Mouse (Mus musculus): Measurements from ENCODE around the gene Skp2.

Gene Skp2

GRCm38 (mm10) chr15:9111648-9112047 lies 43.6 kb downstream of the Skp2 start:
- no peak for DNase-seq

DNA sequence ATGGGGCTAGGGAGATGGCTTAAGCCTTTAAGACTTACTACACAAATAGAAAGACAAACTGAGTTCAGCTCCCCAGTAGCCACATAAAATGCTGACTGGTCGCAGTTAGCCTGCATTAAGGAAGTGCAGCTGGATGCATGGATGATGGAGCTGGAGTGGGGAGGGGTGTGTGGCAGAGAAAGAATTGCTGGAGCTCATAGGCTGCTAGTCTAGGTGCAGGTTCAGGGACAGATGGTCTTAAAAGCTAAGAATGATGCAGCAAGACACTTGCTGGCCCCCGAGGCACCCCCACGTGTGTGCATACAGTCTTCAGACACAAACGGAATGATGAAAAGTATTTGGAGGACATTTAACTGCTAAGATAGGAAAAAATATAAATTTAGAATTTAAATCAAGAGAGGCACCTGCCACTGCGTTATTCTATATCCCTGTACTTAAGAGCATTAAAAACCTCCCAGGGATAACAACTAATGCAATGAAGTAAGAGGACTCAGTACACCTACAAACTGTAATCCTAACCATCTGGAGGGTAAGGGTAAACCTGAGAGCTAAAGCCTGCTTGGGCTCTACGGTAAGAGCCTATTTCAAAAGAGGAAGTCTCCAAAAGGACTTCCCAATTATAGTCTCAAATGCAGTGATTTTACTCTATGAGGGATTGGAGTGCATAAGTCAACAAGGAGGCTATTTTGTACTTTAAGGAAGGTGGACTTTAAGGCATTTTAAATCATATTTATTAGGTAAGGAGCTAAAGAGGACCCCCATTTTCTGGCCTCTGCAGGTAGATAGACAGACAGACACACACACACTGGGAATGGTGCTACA lies 44.5 kb downstream of the Skp2 start:
- no peak for DNase-seq

- peak in 1 of 2 experiments; percentile 15 for DNase-seq
These were observed 48.7 kb downstream of the Skp2 start for GRCm38 (mm10) chr15:9106303-9107074.

GRCm38 (mm10) chr15:9100446-9101077 lies 54.7 kb downstream of the Skp2 start:
- no peak for DNase-seq

DNA sequence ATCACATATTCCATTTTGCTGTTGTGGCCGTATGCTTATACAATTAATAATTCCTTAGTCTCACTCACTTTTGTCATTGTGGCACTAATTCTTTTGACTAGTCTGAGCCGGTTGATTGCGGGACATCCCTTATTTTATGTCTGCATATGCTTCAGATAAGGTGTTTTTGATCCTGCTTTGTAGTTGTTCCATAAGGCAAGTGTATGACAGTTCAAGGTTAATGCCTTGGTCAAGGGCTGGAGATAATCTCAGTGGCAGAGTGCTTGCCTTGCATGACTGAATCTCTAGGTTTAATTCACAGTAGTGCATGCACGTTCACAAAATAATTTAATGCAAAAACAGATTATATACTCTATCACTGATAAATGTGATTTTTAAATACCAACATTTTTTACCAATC lies 58.4 kb downstream of the Skp2 start:
- no peak for DNase-seq

GRCm38 (mm10) chr15:9094366-9094750 lies 60.9 kb downstream of the Skp2 start:
- no peak for DNase-seq

- no peak for DNase-seq
These were observed 61.4 kb downstream of the Skp2 start for GRCm38 (mm10) chr15:9093598-9094365.

DNA sequence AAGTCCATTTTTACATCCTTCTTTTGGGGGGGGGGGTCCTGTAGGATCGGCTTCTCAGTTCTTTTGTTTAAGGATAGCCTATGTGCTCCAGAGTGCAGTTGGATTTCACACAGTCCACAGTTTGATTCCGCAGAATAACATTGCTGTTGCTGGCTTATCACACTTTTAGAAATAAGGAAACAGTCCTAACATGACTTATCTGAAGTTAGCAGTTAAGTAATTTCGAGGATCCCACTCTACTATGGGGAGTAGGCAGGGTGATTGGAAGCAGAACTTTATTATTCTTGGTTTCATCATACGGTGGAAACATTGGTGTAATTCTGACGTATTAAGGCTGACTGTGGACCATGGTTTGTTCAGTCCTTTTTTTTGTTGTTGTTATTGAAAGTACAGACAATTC lies 64.6 kb downstream of the Skp2 start:
- no peak for DNase-seq

DNA sequence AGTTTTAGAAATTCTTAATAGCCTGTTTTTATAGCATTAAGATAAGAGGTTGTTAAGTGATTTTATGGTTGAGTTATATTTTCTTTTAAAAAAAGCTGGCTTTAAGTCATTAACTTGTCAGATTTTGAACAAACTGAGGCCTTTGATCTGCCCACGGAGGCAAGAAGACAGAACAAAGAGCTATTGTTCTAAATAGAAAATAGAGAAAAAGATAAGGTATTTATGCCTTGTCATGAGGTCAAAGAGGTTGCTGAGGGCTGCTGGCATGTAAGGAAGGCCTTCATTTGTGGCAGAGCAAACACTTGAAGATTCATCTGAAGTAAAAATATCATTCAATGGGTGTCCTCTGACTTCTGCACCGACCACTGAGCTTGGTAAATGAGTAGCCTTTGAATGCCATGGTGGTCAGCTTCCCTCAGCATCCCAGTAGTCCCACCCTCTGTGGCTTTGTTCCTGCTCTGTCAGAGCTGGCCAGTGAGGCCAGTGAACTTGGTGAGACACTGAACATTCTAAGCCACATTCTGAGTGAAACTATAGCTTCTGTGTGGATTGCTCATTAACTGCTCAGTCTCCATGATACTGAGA lies 66.0 kb downstream of the Skp2 start:
- DNase-seq, result no peak

DNA sequence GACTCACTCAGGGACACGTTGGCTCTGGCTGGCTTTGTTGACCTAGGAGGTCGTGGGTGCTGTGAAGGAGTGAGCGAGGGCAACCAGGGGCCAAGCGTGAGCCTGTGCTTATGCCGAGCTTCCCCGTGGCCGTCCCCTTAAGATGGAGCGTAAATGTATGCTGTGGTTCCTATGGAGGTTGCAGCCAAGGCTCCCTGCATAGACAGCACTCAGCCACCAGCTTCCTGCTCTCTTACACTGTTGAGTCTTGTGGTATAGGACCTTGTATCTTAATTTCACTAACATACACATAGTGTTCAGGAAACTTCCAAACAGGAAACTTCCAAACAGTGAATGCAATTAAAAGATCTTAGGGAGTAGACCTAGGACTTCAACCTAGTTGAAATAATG lies 66.5 kb downstream of the Skp2 start:
- DNase-seq, result no peak

DNA sequence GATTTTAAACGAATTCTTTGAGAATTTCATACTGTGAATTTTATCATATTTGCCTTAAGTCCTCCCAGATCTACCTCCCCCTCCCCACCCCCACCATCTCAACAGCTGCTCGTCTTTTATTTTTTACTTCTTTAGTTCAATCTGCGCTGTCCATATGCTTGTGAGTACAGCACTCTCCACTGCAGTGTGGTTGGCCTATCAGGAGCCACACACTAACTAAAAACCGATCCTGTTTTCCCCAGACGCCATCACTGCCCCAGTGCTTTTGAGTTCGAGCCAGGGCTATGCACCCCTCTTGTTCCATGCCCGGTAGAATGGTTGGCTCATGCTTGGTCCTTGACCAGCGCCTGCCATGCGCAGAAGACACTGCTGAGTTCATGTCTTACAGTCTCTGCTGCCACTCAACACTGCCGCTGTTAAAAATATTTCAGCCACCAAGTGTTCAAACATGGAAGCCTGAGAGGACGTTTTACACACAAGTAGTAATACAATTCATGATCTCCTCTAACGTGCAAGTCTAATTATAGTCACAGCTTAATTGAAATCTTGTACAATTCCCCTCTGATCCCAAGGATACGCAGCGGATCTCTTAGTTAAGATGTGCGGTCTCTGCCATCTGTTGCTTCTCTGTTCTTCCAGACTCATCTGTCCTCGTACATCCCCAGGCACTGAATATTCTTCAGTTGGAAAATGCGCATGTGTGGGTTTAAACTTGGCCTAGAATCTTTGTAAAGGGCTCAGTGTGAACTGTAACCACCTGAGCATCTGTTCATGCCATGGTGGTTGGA lies 67.1 kb downstream of the Skp2 start:
- no peak for DNase-seq

DNA sequence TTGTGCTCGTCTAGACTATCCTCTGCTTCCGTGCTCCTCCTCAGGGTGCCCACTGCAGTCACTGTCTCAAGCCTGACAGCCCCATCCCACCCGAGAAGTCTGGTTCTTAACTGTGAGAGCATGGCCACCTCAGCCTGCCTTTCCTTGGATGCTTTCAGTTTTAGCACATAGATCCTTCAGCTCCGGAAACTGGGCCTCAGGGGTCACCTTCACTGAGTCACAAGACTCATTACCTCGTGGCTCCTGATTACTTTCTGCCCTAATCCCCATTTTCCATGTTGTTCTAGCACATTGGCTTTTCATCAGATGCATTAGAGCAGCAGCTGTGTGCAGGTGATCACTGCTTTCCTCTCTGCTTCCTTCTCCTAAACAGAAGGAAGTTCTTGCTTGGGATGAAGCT lies 67.8 kb downstream of the Skp2 start:
- no peak for DNase-seq

DNA sequence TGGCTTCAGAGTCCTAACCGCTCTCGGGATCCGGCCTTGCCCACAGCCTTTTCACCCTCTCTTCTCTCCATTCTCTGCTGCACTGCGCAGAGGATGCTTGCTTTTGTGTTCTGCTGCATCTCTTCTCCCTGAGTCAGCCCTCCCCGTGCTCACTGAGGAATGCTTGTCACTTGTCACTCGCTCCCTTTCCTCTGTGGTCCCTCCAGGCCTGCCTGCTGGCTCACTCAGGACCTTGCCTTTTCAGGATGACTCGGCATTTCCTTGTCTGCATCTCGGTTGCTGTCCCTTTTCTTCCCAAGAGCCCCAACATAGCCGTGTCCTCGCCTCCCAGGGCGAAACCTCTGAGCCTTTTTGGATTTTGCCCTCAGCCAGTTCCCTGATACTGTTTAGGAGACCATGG lies 68.4 kb downstream of the Skp2 start:
- no peak for DNase-seq

- peak; percentile 43 to 45 for DNase-seq
These were observed 72.5 kb downstream of the Skp2 start for GRCm38 (mm10) chr15:9082753-9083152.

- DNase-seq, result no peak
These were observed 73.9 kb downstream of the Skp2 start for GRCm38 (mm10) chr15:9081294-9081693.

- DNase-seq, result no peak
These were observed 75.0 kb downstream of the Skp2 start for GRCm38 (mm10) chr15:9080206-9080605.

DNA sequence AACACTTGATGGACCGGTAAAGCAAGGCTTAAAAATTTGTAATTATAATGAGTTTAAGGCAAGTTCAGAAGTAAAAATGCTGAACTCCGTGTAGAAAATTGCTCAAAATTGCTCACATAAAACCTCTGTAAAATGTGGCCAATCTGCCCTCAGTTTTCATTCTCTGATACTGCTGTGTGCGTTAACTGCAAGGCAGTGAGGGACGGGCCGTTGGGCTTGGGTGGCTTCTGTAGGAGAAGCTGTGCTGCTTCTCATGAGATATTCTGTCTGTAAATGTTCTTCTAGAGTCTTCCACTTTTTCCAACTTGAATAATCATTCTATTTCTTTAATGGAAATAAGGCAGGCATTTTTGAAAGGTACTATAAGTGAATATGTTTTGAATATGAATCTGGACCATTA lies 75.6 kb downstream of the Skp2 start:
- DNase-seq, result no peak

GRCm38 (mm10) chr15:9078481-9079300 lies 76.5 kb downstream of the Skp2 start:
- DNase-seq, result no peak

DNA sequence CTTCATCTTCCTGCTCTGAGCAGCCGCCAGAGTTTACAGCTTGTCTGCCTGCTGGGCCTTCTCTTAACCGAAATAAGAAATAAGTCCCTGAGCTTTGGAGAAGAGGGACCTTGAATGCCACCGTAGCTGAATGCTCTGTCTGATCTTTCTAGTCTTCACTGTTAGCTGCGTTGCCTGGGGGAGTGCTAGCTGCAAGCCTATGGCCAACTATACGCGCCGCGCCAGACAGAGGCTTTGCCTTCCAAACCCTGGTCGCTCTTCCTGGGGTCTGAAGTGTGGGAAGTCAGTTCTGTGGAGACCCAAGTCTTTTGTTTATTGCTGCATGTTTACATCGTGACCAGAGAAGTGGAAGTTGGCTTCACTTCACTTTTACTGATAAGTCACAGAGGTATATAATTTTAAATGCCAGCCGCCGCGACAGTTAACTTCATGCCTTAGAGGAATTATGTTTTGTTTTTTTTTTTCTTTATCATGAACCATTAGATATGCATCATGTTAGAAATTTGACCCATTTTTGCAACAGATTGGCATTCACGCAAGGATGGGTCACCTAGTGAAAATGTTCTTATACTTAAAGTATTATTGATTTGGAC lies 79.5 kb downstream of the Skp2 start:
- DNase-seq, result no peak

DNA sequence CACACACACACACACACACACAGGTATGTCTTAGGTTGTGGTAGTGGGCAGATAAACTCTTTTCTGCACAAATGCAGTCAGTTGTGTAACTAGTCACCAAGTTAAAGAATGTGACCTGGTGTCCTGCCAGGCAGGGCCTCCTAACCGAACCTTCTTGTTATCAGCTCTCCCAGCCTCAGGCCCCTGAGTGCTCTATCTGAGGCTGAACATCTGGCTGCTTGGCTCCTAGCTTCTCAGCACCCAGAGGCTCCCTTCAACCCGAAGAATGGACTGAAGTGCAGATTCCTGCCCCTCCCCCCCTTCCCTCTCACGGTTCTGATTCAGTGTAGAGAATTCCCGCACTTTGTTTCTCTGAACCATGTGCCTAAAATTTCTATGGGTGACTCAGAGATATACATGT lies 80.6 kb downstream of the Skp2 start:
- peak; percentile 32 to 53 for DNase-seq
